Mouse (Mus musculus) heart, embryonic 13.5 days (tissue): ENCODE data around the gene Chchd1. TPM values are rescaled to one million over a fixed set of nuclear protein-coding genes. Genes with fewer than 3 reads are reported as not detected.
A peak's percentile ranks its signal among the peaks of the same experiment; 100 is the strongest.
"Not testable (repeated sequence)": the region's sequence is repeated elsewhere in the genome, so short reads cannot be mapped to it uniquely, and the experiment has no call there.

Experiments
- ATAC-seq: fragments of 200-750 bp; cut with Nextera tagmentation; 2 replicates; pipeline ENCODE4 v1.8.0; 2017; ENCODE audit warnings: moderate TSS enrichment; ENCODE audit not compliant: insufficient number of reproducible peaks, low FRiP score, low TSS enrichment; ENCODE audit errors: extremely low read depth
- H3K27ac ChIP-seq: fragments of 300-500 bp; sonication (generic); replicated peaks from 2 replicates; pipeline ENCODE4 v1.5.1; 2015; ENCODE audit warnings: moderate library complexity, mild to moderate bottlenecking, inconsistent platforms
- H3K27me3 ChIP-seq: fragments of 300-500 bp; sonication (generic); replicated peaks from 2 replicates; pipeline ENCODE4 v1.6.1; 2015; ENCODE audit warnings: mild to moderate bottlenecking, inconsistent platforms
- H3K36me3 ChIP-seq: fragments of 300-500 bp; sonication (generic); 2 replicates; pipeline ENCODE4 v1.6.1; 2015; ENCODE audit warnings: mild to moderate bottlenecking, inconsistent platforms
- H3K4me1 ChIP-seq: fragments of 300-500 bp; sonication (generic); 2 replicates; pipeline ENCODE4 v1.6.1; 2015; ENCODE audit warnings: inconsistent platforms
- H3K4me2 ChIP-seq: fragments of 300-500 bp; sonication (generic); 2 replicates; pipeline ENCODE4 v1.6.1; 2015; ENCODE audit warnings: inconsistent platforms, mild to moderate bottlenecking, moderate library complexity
- H3K4me3 ChIP-seq: fragments of 300-500 bp; sonication (generic); 2 replicates; pipeline ENCODE4 v1.5.1; 2015; ENCODE audit warnings: moderate library complexity, mild to moderate bottlenecking, inconsistent platforms
- H3K9ac ChIP-seq: fragments of 300-500 bp; sonication (generic); 2 replicates; pipeline ENCODE4 v1.6.1; 2015; ENCODE audit warnings: inconsistent platforms, mild to moderate bottlenecking, moderate library complexity
- H3K9me3 ChIP-seq: fragments of 300-500 bp; sonication (generic); 2 replicates; pipeline ENCODE4 v1.6.1; 2016; ENCODE audit warnings: inconsistent platforms
- WGBS: fragments of 180-500 bp; shearing (Covaris S2); methylation state at CpG from one replicate; pipeline ENCODE4 v1.1.7; 2015; ENCODE audit warnings: mixed read lengths; 5-methylcytosine and 5-hydroxymethylcytosine counted together
- polyA plus RNA-seq: library from polyadenylated mRNA; unstranded; fragments of >200 nt; fragmentation: Nextera tagmentation; extraction: Ambion mirVana; gene quantifications from 2 replicates; pipeline ENCODE4 v1.2.1, GENCODE M21; 2015

Chchd1 gene
- polyA plus RNA-seq, 1 experiment from 2014 or later, result 200 TPM

DNA sequence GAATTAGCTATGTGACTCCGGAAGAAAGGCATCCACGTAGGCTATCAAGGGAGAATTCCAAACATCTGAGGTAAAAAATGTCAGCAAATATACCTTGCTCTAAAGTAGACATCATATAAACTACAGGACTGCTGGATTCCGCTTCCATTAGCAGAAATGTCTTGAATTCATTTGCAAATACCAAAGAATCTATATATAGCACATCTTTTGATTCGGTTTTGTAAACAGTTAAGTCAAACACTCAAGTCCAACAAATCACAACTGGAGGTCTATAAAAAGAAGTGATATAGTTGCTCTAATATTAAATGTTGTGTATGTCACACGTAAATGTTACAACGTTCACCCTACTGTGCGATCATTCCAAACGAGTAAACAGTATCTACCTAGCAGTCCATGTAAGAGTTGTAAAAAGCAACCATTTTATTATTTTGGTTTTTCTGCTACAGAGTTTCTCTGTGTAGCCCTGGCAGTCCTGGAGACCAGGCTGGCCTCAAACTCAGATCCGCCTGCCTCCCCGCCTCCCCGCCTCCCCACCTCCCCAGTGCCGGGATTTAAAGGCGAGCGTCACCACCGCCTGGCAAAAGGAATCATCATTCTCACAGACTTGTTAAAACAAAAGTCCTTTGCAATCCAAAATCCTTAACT, 588 bp upstream of the Chchd1 start:
- Histone ChIP-seq H3K9me3 (no peaks in the 10 kb centered on the region), H3K9ac (peak overlapping the region; percentile 96), H3K36me3 (peaks cover 40% of the 10 kb centered on the region), H3K27ac (peak overlapping the region; percentile 93), H3K27me3 (no peaks in the 10 kb centered on the region), H3K4me3 (peak overlapping the region; percentile 91), H3K4me2 (peak overlapping the region; percentile 76), H3K4me1 (peaks cover 61% of the 10 kb centered on the region)
- 0 out of 2 replicates have a peak, but pooled peaks have one; percentile 35 for ATAC-seq
- WGBS, result 6% methylated on average over 15 of the region's 15 CpGs

DNA sequence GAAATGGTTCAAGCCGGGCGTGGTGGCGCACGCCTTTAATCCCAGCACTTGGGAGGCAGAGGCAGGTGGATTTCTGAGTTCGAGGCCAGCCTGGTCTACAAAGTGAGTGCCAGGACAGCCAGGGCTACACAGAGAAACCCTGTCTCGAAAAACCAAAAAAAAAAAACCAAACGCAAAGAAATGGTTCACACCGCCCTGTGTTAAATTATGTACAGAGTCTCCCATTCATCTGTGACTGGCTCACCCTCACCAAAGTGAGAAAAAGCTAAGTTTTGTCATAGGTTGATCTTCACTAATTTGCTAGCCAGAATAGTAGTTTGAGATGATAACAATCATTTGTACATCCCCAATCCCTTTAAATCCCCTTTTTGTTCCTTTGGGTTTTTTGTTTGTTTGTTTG, 655 bp downstream of the Chchd1 start:
- not testable (repeated sequence) for ATAC-seq
- 10% methylated on average over 8 of the region's 8 CpGs for WGBS
- peak overlapping the region; percentile 93 for H3K27ac ChIP-seq

DNA sequence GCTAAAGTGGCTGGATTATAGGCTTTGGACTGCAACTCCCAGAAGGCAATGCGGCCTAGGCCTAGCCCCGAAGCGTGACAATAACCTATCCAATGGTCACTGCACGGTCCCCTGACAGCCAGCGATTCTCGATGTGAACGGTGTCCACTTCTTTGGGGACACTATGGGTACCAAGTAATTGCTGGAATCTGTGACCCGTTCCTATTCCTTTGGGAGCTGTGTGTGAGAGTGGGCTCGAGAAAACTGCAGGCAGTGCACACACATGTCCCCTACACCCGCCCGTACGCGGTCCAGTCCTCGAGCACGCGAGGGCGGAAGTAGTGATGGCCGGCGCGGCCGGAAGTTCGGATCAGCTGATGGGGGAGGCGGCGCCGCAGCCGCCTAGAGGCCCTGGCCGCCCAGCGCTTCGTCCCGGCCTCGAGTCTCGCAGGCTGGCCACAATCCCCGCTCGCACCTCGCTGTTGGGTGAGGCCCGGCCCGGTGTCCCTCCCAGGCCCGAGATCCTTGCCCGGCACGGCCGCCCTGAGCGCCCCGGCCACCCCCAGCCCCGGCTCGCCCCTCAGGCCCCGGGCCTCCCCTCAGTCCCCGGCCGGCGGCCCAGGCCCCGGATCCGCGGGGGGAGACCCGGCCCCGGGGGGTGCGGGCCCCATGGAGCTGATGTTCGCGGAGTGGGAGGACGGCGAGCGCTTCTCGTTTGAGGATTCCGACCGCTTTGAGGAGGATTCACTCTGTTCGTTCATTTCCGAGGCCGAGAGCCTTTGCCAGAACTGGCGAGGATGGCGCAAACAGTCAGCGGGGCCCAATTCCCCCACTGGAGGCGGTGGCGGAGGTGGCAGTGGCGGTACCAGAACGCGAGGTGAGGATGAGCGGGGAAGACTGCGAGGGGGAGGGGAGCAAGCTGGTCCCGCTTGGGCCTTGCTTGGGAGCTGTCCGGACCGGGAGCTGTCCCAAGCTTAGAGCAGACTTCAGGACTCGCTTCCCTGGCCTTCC, 4.7 kb downstream of the Chchd1 start, which contains the start of gene Zswim8:
Gene Zswim8 (plus strand): TSS at position 352 of the 990 bp plus-strand sequence.
- under 1% methylated on average over 75 of the region's 80 CpGs for WGBS
- ATAC-seq, result peak; percentile 84
- peak within 1 kb of the TSS; percentile 91 for H3K27ac ChIP-seq

More for the DNA sequence above, 655 bp downstream of the Chchd1 start:
- H3K36me3 ChIP-seq, result peaks cover 31% of the 10 kb centered on the region
- H3K4me1 ChIP-seq, result peaks cover 53% of the 10 kb centered on the region
- H3K4me2 ChIP-seq, result peak overlapping the region; percentile 76
- not testable (repeated sequence) for H3K9me3 ChIP-seq, H3K27me3 ChIP-seq
- peak overlapping the region; percentile 91 for H3K4me3 ChIP-seq
- H3K9ac ChIP-seq, result peak overlapping the region; percentile 96

DNA sequence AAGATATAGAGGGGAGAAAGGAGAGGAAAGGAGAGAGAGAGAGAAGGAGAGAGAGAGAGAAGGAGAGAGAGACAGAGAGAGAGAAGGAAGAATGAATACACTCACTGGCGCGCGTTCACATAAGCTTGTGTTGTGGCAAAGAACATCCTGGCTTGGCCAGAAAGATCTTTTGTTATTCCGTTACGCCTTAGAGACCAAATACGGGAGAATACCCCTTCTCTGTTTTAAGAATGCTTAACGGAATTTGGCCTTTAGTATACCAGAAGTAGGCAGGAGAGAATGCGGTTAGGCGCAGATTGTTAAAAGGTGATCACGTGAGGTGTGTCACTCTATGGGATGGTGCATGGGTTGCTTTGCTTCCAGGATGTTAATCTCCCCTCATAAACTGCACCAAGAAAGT, 5.4 kb downstream of the Chchd1 start:
- H3K9ac ChIP-seq, result peak overlapping the region; percentile 99
- no peaks in the 10 kb centered on the region for H3K9me3 ChIP-seq
- peak overlapping the region; percentile 91; the same call in 1 of the 2 replicates for H3K27ac ChIP-seq
- H3K4me3 ChIP-seq, result peak overlapping the region; percentile 99
- peak overlapping the region; percentile 87 for H3K4me2 ChIP-seq
- 9% methylated on average over 10 of the region's 10 CpGs for WGBS
- no peak for ATAC-seq
- H3K4me1 ChIP-seq, result peaks cover 38% of the 10 kb centered on the region
- H3K36me3 ChIP-seq, result peaks cover 53% of the 10 kb centered on the region
- H3K27me3 ChIP-seq, result no peaks in the 10 kb centered on the region

More for the DNA sequence above, 4.7 kb downstream of the Chchd1 start, which contains the start of gene Zswim8:
- no peaks in the 10 kb centered on the region for H3K9me3 ChIP-seq
- H3K4me2 ChIP-seq, result peak within 1 kb of the TSS; percentile 87
- peaks cover 45% of the 10 kb centered on the region for H3K36me3 ChIP-seq
- H3K4me3 ChIP-seq, result peak within 1 kb of the TSS; percentile 99
- peak within 1 kb of the TSS; percentile 99 for H3K9ac ChIP-seq
- H3K27me3 ChIP-seq, result no peaks in the 10 kb centered on the region
- H3K4me1 ChIP-seq, result peaks cover 32% of the 10 kb centered on the region

DNA sequence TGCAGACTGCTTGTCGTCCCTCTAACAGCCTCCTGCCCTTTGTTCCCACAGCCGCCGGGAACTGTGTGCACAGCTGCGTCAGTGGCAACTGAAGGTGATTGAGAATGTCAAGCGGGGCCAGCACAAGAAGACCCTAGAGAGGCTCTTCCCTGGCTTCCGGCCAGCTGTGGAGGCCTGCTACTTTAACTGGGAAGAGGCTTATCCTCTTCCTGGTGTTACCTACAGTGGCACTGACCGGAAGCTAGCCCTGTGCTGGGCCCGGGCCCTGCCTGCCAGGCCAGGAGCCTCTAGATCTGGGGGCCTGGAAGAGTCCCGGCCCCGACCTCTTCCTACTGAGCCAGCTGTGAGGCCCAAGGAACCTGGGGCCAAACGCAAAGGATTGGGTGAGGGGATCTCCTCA, 11.0 kb downstream of the Chchd1 start:
- H3K27ac ChIP-seq, result peak overlapping the region; percentile 83
- H3K36me3 ChIP-seq, result peaks cover 91% of the 10 kb centered on the region
- peak overlapping the region; percentile 64 for H3K9ac ChIP-seq
- WGBS, result 24% methylated on average over 11 of the region's 11 CpGs
- H3K4me2 ChIP-seq, result peak overlapping the region; percentile 24; the same call in 1 of the 2 replicates
- peak; percentile 22; the same call in 1 of the 2 replicates for ATAC-seq
- no peaks in the 10 kb centered on the region for H3K27me3 ChIP-seq
- no peak overlapping the region for H3K4me3 ChIP-seq
- H3K9me3 ChIP-seq, result no peaks in the 10 kb centered on the region
- peaks cover 38% of the 10 kb centered on the region for H3K4me1 ChIP-seq

GRCm38 (mm10) chr14:20718443-20718842, 15.6 kb downstream of the Chchd1 start:
- Histone ChIP-seq H3K4me1 (peaks cover 17% of the 10 kb centered on the region), H3K36me3 (peaks cover 100% of the 10 kb centered on the region), H3K27ac (no peak overlapping the region), H3K4me3 (no peak overlapping the region), H3K9ac (no peak overlapping the region), H3K4me2 (no peak overlapping the region), H3K27me3 (no peaks in the 10 kb centered on the region), H3K9me3 (no peaks in the 10 kb centered on the region)
- no peak for ATAC-seq
- 85% methylated on average over 10 of the region's 10 CpGs for WGBS

GRCm38 (mm10) chr14:20719767-20720166, 17.0 kb downstream of the Chchd1 start:
- ATAC-seq, result no peak
- no peak overlapping the region for H3K27ac ChIP-seq
- H3K27me3 ChIP-seq, result no peaks in the 10 kb centered on the region
- H3K36me3 ChIP-seq, result peaks cover 100% of the 10 kb centered on the region
- no peak overlapping the region for H3K9ac ChIP-seq
- 90% methylated on average over 12 of the region's 12 CpGs for WGBS
- no peak overlapping the region for H3K4me2 ChIP-seq
- H3K4me1 ChIP-seq, result peaks cover 5% of the 10 kb centered on the region
- no peak overlapping the region for H3K4me3 ChIP-seq
- H3K9me3 ChIP-seq, result no peaks in the 10 kb centered on the region

DNA sequence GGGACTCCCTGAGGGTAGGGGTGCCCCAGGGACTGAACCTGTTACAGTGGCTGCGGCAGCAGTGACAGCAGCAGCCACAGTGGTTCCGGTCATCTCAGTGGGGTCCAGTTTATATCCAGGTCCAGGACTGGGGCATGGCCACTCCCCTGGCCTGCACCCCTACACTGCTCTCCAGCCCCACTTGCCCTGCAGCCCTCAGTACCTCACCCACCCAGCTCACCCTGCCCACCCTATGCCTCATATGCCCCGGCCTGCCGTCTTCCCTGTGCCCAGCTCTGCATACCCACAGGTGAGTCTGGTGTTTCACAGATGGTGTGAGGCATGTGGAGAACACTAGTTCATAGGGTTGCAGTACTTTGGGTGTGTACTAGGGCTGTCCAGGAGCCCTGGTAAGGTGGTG, 18.6 kb downstream of the Chchd1 start:
- Histone ChIP-seq H3K9me3 (no peaks in the 10 kb centered on the region), H3K27ac (no peak overlapping the region), H3K4me3 (no peak overlapping the region), H3K27me3 (no peaks in the 10 kb centered on the region), H3K36me3 (peaks cover 100% of the 10 kb centered on the region), H3K4me1 (peaks cover 17% of the 10 kb centered on the region), H3K9ac (no peak overlapping the region), H3K4me2 (no peak overlapping the region)
- WGBS, result 87% methylated on average over 4 of the region's 4 CpGs
- ATAC-seq, result no peak

DNA sequence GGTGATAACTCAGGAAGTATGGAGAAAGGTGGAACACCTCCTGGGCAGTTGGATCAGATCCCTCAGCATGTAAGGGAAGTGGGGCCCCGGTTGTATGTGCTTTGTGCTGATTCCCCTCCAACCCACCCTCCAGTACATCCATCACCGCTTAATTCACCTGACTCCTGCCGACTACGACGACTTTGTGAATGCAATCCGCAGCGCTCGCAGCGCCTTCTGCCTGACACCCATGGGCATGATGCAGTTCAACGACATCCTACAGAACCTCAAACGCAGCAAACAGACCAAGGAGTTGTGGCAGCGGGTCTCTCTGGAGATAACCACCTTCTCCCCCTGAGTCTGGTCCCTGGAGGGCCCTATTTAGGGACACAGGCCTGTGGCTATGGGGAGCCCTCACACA, 20.2 kb downstream of the Chchd1 start:
- Histone ChIP-seq H3K9ac (no peak overlapping the region), H3K27ac (no peak overlapping the region), H3K4me1 (peaks cover 17% of the 10 kb centered on the region), H3K4me3 (no peak overlapping the region), H3K27me3 (no peaks in the 10 kb centered on the region), H3K4me2 (no peak overlapping the region), H3K9me3 (no peaks in the 10 kb centered on the region), H3K36me3 (peaks cover 100% of the 10 kb centered on the region)
- no peak for ATAC-seq
- WGBS, result 87% methylated on average over 12 of the region's 12 CpGs

- peaks cover 100% of the 10 kb centered on the region for H3K36me3 ChIP-seq
- no peaks in the 10 kb centered on the region for H3K9me3 ChIP-seq
- no peak overlapping the region for H3K4me3 ChIP-seq
- H3K27ac ChIP-seq, result no peak overlapping the region
- H3K4me2 ChIP-seq, result no peak overlapping the region
- H3K4me1 ChIP-seq, result peaks cover 17% of the 10 kb centered on the region
- H3K9ac ChIP-seq, result no peak overlapping the region; the same call in 1 of the 2 replicates
- no peaks in the 10 kb centered on the region for H3K27me3 ChIP-seq
- ATAC-seq, result no peak
- WGBS, result 21% methylated on average over 5 of the region's 5 CpGs
Observed at GRCm38 (mm10) chr14:20724043-20724442, 21.2 kb downstream of the Chchd1 start.
